Mouse (Mus musculus) G1E (cell line): Measurements from ENCODE around the gene Eif4a2. TPM values are rescaled to one million over a fixed set of nuclear protein-coding genes. Genes with fewer than 3 reads are reported as not detected.

Source experiments
- ATAC-seq: 2 replicates; pipeline ENCODE4 v1.8.0; 2016; ENCODE audit warnings: mild to moderate bottlenecking; ENCODE audit not compliant: insufficient number of reproducible peaks, poor library complexity, low FRiP score, severe bottlenecking; ENCODE audit errors: extremely low read depth
- DNase-seq: peaks from one replicate; pipeline ENCODE4 v3.0.0; 2012; ENCODE audit warnings: low spot score
- H3K27me3 ChIP-seq: 2 replicates; pipeline ENCODE4 v1.6.1; 2012; ENCODE audit warnings: mild to moderate bottlenecking, low read length, inconsistent platforms; ENCODE audit not compliant: insufficient read depth
- H3K36me3 ChIP-seq: replicated peaks from 2 replicates; pipeline ENCODE3; 2012; ENCODE audit warnings: mild to moderate bottlenecking, inconsistent platforms
- H3K4me1 ChIP-seq: 2 replicates; pipeline ENCODE4 v1.6.1; 2012; ENCODE audit warnings: low read depth, low read length, inconsistent platforms, mixed read lengths; ENCODE audit not compliant: insufficient read depth
- H3K4me3 ChIP-seq: 2 replicates; pipeline ENCODE4 v1.5.1; 2012; ENCODE audit warnings: low read depth, mild to moderate bottlenecking, inconsistent platforms, low read length, moderate library complexity, mixed read lengths
- H3K9me3 ChIP-seq: replicated peaks from 2 replicates; pipeline ENCODE4 v1.6.1; 2012; ENCODE audit warnings: inconsistent platforms
- CTCF ChIP-seq: IDR thresholded peaks from 2 replicates; pipeline ENCODE4 v1.5.1; 2012; ENCODE audit warnings: low read depth, low read length, inconsistent platforms, mixed read lengths
- GATA1 ChIP-seq: IDR thresholded peaks from 2 replicates; pipeline ENCODE4 v1.6.1; 2012; ENCODE audit warnings: borderline replicate concordance, low read length, inconsistent platforms, mixed read lengths
- GATA2 ChIP-seq: IDR thresholded peaks from 2 replicates; pipeline ENCODE4 v1.6.1; 2012; ENCODE audit warnings: low read depth, low read length, inconsistent platforms, borderline replicate concordance
- POLR2AphosphoS5 ChIP-seq: IDR thresholded peaks from 2 replicates; pipeline ENCODE4 v1.6.1; 2012; ENCODE audit warnings: low read depth, low read length, inconsistent platforms; ENCODE audit not compliant: insufficient replicate concordance
- TAL1 ChIP-seq: conservative IDR thresholded peaks from 2 replicates; pipeline ENCODE4 v1.6.1; 2012; ENCODE audit warnings: low read depth, low read length, inconsistent platforms, mixed read lengths
- polyA plus RNA-seq: library from polyadenylated mRNA; stranded (reverse); fragments of >175 nt; gene quantifications from 2 replicates; pipeline ENCODE4 v1.2.3, GENCODE M21; 2012
- total RNA-seq, 2 experiments: library from RNA; stranded (forward) in 1 of 2; stranded (reverse) in 1 of 2; fragments of 200-1000 nt in 1 of 2; fragments of >200 nt in 1 of 2; fragmentation: Nextera tagmentation in 1 of 2; gene quantifications; 2 replicates each; pipeline ENCODE4 v1.2.3; 2014 to 2017

Eif4a2 gene
- total and polyA plus RNA-seq, 3 experiments: 10.5 to 913 (median 776) TPM

GRCm38 (mm10) chr16:23127673-23128375, 20.6 kb downstream of the Eif4a2 start, which contains the start of gene Rfc4:
TSS of gene Rfc4 (minus strand) at chr16:23127737.
- Histone ChIP-seq H3K27me3 (no peaks in the 10 kb centered on the region), H3K36me3 (peaks cover 49% of the 10 kb centered on the region), H3K9me3 (no peaks in the 10 kb centered on the region), H3K4me3 (peak within 1 kb of the TSS; percentile 78), H3K4me1 (peaks cover 35% of the 10 kb centered on the region)
- TF ChIP-seq POLR2AphosphoS5 (no peak), GATA2 (no peak), GATA1 (no peak), CTCF (no peak), TAL1 (no peak)
- peak; percentile 86 for DNase-seq
- peak; percentile 76 for ATAC-seq

GRCm38 (mm10) chr16:23130303-23130702, 23.1 kb downstream of the Eif4a2 start:
- H3K36me3 ChIP-seq: peaks cover 27% of the 10 kb centered on the region
- H3K27me3 ChIP-seq: no peaks in the 10 kb centered on the region
- H3K4me3 ChIP-seq: no peak overlapping the region
- no peak for DNase-seq
- TF ChIP-seq CTCF: no peak
- TF ChIP-seq GATA2: no peak
- TF ChIP-seq TAL1: no peak
- no peak for TF ChIP-seq GATA1
- TF ChIP-seq POLR2AphosphoS5: no peak
- ATAC-seq: no peak
- no peaks in the 10 kb centered on the region for H3K9me3 ChIP-seq
- H3K4me1 ChIP-seq: peaks cover 31% of the 10 kb centered on the region

- no peak for ATAC-seq
- Histone ChIP-seq H3K9me3 (no peaks in the 10 kb centered on the region), H3K4me1 (peaks cover 22% of the 10 kb centered on the region), H3K27me3 (peaks cover 4% of the 10 kb centered on the region; the same call in 1 of the 2 replicates), H3K36me3 (peaks cover 15% of the 10 kb centered on the region), H3K4me3 (no peak overlapping the region)
- TF ChIP-seq POLR2AphosphoS5 (no peak), TAL1 (no peak), CTCF (no peak), GATA1 (no peak), GATA2 (no peak)
- DNase-seq: no peak
Measured at GRCm38 (mm10) chr16:23132336-23132735, 25.1 kb downstream of the Eif4a2 start.

GRCm38 (mm10) chr16:23135421-23136149, 28.3 kb downstream of the Eif4a2 start:
- Histone ChIP-seq H3K36me3 (peaks cover 3% of the 10 kb centered on the region), H3K4me3 (no peak overlapping the region), H3K9me3 (no peaks in the 10 kb centered on the region), H3K4me1 (peaks cover under 1% of the 10 kb centered on the region; the same call in 1 of the 2 replicates), H3K27me3 (peaks cover 5% of the 10 kb centered on the region; the same call in 1 of the 2 replicates)
- ATAC-seq (no peak), DNase-seq (no peak)
- TF ChIP-seq GATA1 (no peak), GATA2 (no peak), TAL1 (no peak), POLR2AphosphoS5 (no peak), CTCF (no peak)

- no peaks in the 10 kb centered on the region for H3K9me3 ChIP-seq
- TF ChIP-seq CTCF: no peak
- TF ChIP-seq POLR2AphosphoS5: no peak
- no peak for TF ChIP-seq GATA2
- peaks cover 5% of the 10 kb centered on the region; the same call in 1 of the 2 replicates for H3K27me3 ChIP-seq
- H3K4me3 ChIP-seq: no peak overlapping the region
- DNase-seq (no peak), ATAC-seq (no peak)
- H3K36me3 ChIP-seq: no peaks in the 10 kb centered on the region
- no peaks in the 10 kb centered on the region for H3K4me1 ChIP-seq
Measured at GRCm38 (mm10) chr16:23136406-23136970, 29.2 kb downstream of the Eif4a2 start.

GRCm38 (mm10) chr16:23140911-23141310, 33.7 kb downstream of the Eif4a2 start:
- H3K36me3 ChIP-seq: no peaks in the 10 kb centered on the region
- ATAC-seq (no peak), DNase-seq (no peak)
- TF ChIP-seq CTCF (no peak), GATA2 (no peak), POLR2AphosphoS5 (no peak), GATA1 (no peak), TAL1 (no peak)
- no peak overlapping the region for H3K4me3 ChIP-seq
- peaks cover 5% of the 10 kb centered on the region; the same call in 1 of the 2 replicates for H3K27me3 ChIP-seq
- no peaks in the 10 kb centered on the region for H3K4me1 ChIP-seq
- H3K9me3 ChIP-seq: no peaks in the 10 kb centered on the region
